Mouse (Mus musculus) ES-Bruce4 (cell line): ENCODE measurements at regions not wholly inside any gene's neighbourhood (a gene's known extent, or its start where the extent isn't known, plus 50 kb on each side); places are given as distances from the start of the nearest gene placed in this dataset.

ENCODE experiments used
- H3K27ac ChIP-seq: 2 replicates; pipeline ENCODE4 v1.5.1; 2012; ENCODE audit warnings: low read length, inconsistent platforms; ENCODE audit not compliant: insufficient read depth
- H3K27me3 ChIP-seq: 2 replicates; pipeline ENCODE4 v1.6.1; 2012; ENCODE audit warnings: mild to moderate bottlenecking, low read length, inconsistent platforms; ENCODE audit not compliant: control insufficient read depth, poor library complexity, insufficient read depth, severe bottlenecking
- H3K36me3 ChIP-seq: 2 replicates; pipeline ENCODE4 v1.6.1; 2012; ENCODE audit warnings: inconsistent platforms, mild to moderate bottlenecking, low read length, moderate library complexity; ENCODE audit not compliant: control insufficient read depth, poor library complexity, insufficient read depth, severe bottlenecking
- H3K4me1 ChIP-seq: one replicate; pipeline ENCODE4 v1.8.1; 2011; ENCODE audit warnings: low read length; ENCODE audit not compliant: control insufficient read depth, insufficient read depth
- H3K4me3 ChIP-seq: 2 replicates; pipeline ENCODE4 v1.5.1; 2011; ENCODE audit warnings: low read depth, mild to moderate bottlenecking, low read length
- H3K9ac ChIP-seq: 2 replicates; pipeline ENCODE4 v1.6.1; 2012; ENCODE audit warnings: low read depth, mild to moderate bottlenecking, inconsistent platforms; ENCODE audit not compliant: poor library complexity, severe bottlenecking
- H3K9me3 ChIP-seq: replicated peaks from 2 replicates; pipeline ENCODE4 v1.6.1; 2012; ENCODE audit warnings: mild to moderate bottlenecking, low read length, inconsistent platforms; ENCODE audit not compliant: control insufficient read depth, poor library complexity, insufficient read depth, severe bottlenecking
- CTCF ChIP-seq: IDR thresholded peaks from one replicate; pipeline ENCODE4 v1.8.1; 2011; ENCODE audit warnings: low read depth, low read length
- EP300 ChIP-seq: IDR thresholded peaks from 2 replicates; pipeline ENCODE4 v1.6.1; 2011; ENCODE audit warnings: low read depth, low read length; ENCODE audit not compliant: insufficient read depth
- POLR2A ChIP-seq: IDR thresholded peaks from one replicate; pipeline ENCODE4 v1.8.1; 2011; ENCODE audit warnings: low read length; ENCODE audit not compliant: insufficient read depth

GRCm38 (mm10) chr11:25314645-25315044, 895.9 kb downstream of the 5730522E02Rik start:
- H3K4me1 ChIP-seq = no peaks in the 10 kb centered on the region
- no peak overlapping the region for H3K27ac ChIP-seq
- no peaks in the 10 kb centered on the region for H3K9me3 ChIP-seq
- H3K4me3 ChIP-seq = no peak overlapping the region
- H3K27me3 ChIP-seq = no peaks in the 10 kb centered on the region; the same call in 1 of the 2 replicates
- no peaks in the 10 kb centered on the region for H3K36me3 ChIP-seq
- TF ChIP-seq POLR2A = no peak
- TF ChIP-seq EP300 = no peak
- TF ChIP-seq CTCF = no peak
- H3K9ac ChIP-seq = no peak overlapping the region

- no peak for TF ChIP-seq EP300
- no peak for TF ChIP-seq CTCF
- TF ChIP-seq POLR2A = no peak
- no peaks in the 10 kb centered on the region; the same call in 1 of the 2 replicates for H3K27me3 ChIP-seq
- H3K4me1 ChIP-seq = no peaks in the 10 kb centered on the region
- no peak overlapping the region for H3K27ac ChIP-seq
- H3K36me3 ChIP-seq = no peaks in the 10 kb centered on the region
- no peaks in the 10 kb centered on the region for H3K9me3 ChIP-seq
- no peak overlapping the region for H3K4me3 ChIP-seq
- no peak overlapping the region for H3K9ac ChIP-seq
Observed at GRCm38 (mm10) chr11:25313879-25314278, 896.7 kb downstream of the 5730522E02Rik start.

- Histone ChIP-seq H3K36me3 (no peaks in the 10 kb centered on the region), H3K9me3 (no peaks in the 10 kb centered on the region), H3K27ac (no peak overlapping the region), H3K9ac (no peak overlapping the region), H3K4me3 (no peak overlapping the region), H3K27me3 (no peaks in the 10 kb centered on the region; the same call in 1 of the 2 replicates), H3K4me1 (no peaks in the 10 kb centered on the region)
- TF ChIP-seq CTCF (no peak), POLR2A (no peak), EP300 (no peak)
Observed at GRCm38 (mm10) chr11:25313308-25313707, 897.3 kb downstream of the 5730522E02Rik start.

- no peaks in the 10 kb centered on the region for H3K27me3 ChIP-seq
- H3K4me1 ChIP-seq = no peaks in the 10 kb centered on the region
- no peak for TF ChIP-seq CTCF
- TF ChIP-seq EP300 = no peak
- TF ChIP-seq POLR2A = no peak
- H3K9ac ChIP-seq = no peak overlapping the region
- H3K36me3 ChIP-seq = no peaks in the 10 kb centered on the region
- no peak overlapping the region for H3K27ac ChIP-seq
- no peak overlapping the region for H3K4me3 ChIP-seq
- H3K9me3 ChIP-seq = no peaks in the 10 kb centered on the region
Observed at GRCm38 (mm10) chr11:25310754-25311153, 899.8 kb downstream of the 5730522E02Rik start.

- peak; percentile 52 for TF ChIP-seq CTCF
- no peak for TF ChIP-seq EP300
- Histone ChIP-seq H3K4me3 (no peak overlapping the region), H3K9me3 (no peaks in the 10 kb centered on the region), H3K4me1 (no peaks in the 10 kb centered on the region), H3K27me3 (0 out of 2 replicates have a peak, but pooled peaks cover 3% of the 10 kb centered on the region), H3K9ac (no peak overlapping the region), H3K36me3 (no peaks in the 10 kb centered on the region), H3K27ac (no peak overlapping the region)
Observed at GRCm38 (mm10) chr11:25301130-25301529, 909.4 kb downstream of the 5730522E02Rik start.

GRCm38 (mm10) chr11:25288346-25288745, 922.2 kb downstream of the 5730522E02Rik start:
- Histone ChIP-seq H3K9ac (no peak overlapping the region), H3K27ac (no peak overlapping the region)

More at GRCm38 (mm10) chr11:25288346-25288745, 922.2 kb downstream of the 5730522E02Rik start:
- H3K4me1 ChIP-seq = no peaks in the 10 kb centered on the region
- no peak for TF ChIP-seq CTCF
- no peak for TF ChIP-seq POLR2A
- TF ChIP-seq EP300 = no peak
- H3K27me3 ChIP-seq = no peaks in the 10 kb centered on the region
- no peak overlapping the region for H3K4me3 ChIP-seq
- H3K36me3 ChIP-seq = no peaks in the 10 kb centered on the region
- H3K9me3 ChIP-seq = no peaks in the 10 kb centered on the region
